Mouse (Mus musculus): Measurements from ENCODE around the gene Pyy. TPM values are rescaled to one million over a fixed set of nuclear protein-coding genes. Genes with fewer than 3 reads are reported as not detected.

The Pyy gene
- total RNA-seq, 1 experiment from 2014 or later = not detected

Other genes with a start within 250 kb of the Pyy start
- not detected in 2 replicates for gene Meox1, start 213.5 kb downstream of the Pyy start, total RNA-seq (2017)
- not detected in 2 replicates for gene Sost, start 140.8 kb downstream of the Pyy start, total RNA-seq (2017)
- not detected in 2 replicates for gene Cfap97d1, start 123.6 kb downstream of the Pyy start, total RNA-seq (2017)
- gene Dusp3, start 120.8 kb downstream of the Pyy start, total RNA-seq (2017) = 2.0 and 6.6 TPM in 2 replicates
- not detected in 2 replicates for gene Mpp3, start 79.4 kb downstream of the Pyy start, total RNA-seq (2017)
- 0.10 and 0.78 TPM in 2 replicates for gene Cd300lg, start 66.3 kb downstream of the Pyy start, total RNA-seq (2017)
- gene Mpp2, start 19.3 kb downstream of the Pyy start, total RNA-seq (2017) = 0.50 and 0.58 TPM in 2 replicates
- gene Ppy, start 6.5 kb downstream of the Pyy start, total RNA-seq (2017) = not detected in 2 replicates
- gene Nags, start 37.7 kb upstream of the Pyy start, total RNA-seq (2017) = 0.53 and 1.7 TPM in 2 replicates
- gene Tmem101, start 48.6 kb upstream of the Pyy start, total RNA-seq (2017) = 11.3 and 21.5 TPM in 2 replicates
- gene Lsm12, start 77.5 kb upstream of the Pyy start, total RNA-seq (2017) = 62.2 and 71.8 TPM in 2 replicates
- gene G6pc3, start 81.8 kb upstream of the Pyy start, total RNA-seq (2017) = 45.2 and 51.6 TPM in 2 replicates
- gene Hdac5, start 122.3 kb upstream of the Pyy start, total RNA-seq (2017) = 20.7 and 26.0 TPM in 2 replicates
- 4.8 and 5.3 TPM in 2 replicates for gene BC030867, start 141.1 kb upstream of the Pyy start, total RNA-seq (2017)
- 0.18 and 1.5 TPM in 2 replicates for gene Asb16, start 160.9 kb upstream of the Pyy start, total RNA-seq (2017)
- 24.4 and 27.5 TPM in 2 replicates for gene Tmub2, start 177.1 kb upstream of the Pyy start, total RNA-seq (2017)
- gene Atxn7l3, start 188.8 kb upstream of the Pyy start, total RNA-seq (2017) = 19.4 and 30.4 TPM in 2 replicates
- gene Ubtf, start 211.9 kb upstream of the Pyy start, total RNA-seq (2017) = 173 and 184 TPM in 2 replicates